Mouse (Mus musculus) spleen, adult 18-20 months (tissue): ENCODE measurements around the gene Dnajb12.
"Not testable (repeated sequence)": the region's sequence is repeated elsewhere in the genome, so short reads cannot be mapped to it uniquely, and the experiment has no call there.

Experiments used
- DNase-seq, 2 experiments: peaks; one replicate each; pipeline ENCODE4 v3.0.0; 2022; ENCODE audit warnings: mixed read lengths in 2 of 2

The Dnajb12 gene

DNA sequence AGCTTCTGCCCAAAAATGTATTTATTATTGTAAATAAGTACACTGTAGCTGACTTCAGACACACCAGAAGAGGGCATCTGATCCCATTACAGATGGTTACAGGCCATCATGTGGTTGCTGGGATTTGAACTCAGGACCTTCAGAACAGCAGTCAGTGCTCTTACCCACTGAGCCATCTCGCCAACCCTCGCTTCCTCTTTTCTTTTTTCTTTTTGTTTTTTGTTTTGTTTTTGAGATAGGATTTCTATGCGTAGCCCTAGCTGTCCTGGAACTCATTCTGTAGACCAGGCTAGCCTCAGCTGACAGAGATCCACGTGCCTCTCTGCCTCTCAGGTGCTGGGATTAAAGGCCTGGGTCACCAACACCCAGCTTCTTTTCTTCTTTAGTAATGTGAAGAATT, 6.7 kb upstream of the Dnajb12 start:
- DNase-seq: not testable (repeated sequence)

DNA sequence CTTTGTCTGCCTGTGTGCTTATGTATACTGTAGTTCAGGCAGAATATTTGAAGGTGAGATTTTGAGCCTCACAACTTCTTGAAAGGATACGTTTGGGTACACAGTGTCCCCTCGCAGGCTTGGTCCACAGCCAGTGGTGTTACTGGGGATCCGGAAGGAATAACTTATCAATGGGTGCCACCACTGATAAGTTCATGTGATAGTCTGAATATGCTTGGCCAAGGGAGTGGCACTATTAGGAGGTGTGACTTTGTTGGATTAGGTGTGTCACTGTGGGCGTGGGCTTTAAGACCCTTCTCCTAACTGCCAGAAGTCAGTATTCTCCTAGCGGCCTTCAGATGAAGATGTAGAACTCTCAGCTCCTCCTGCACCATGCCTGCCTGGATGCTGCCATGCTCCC, 6.2 kb upstream of the Dnajb12 start:
- DNase-seq: no peak

GRCm38 (mm10) chr10:59873613-59874012, 5.7 kb upstream of the Dnajb12 start:
- DNase-seq: no peak

DNA sequence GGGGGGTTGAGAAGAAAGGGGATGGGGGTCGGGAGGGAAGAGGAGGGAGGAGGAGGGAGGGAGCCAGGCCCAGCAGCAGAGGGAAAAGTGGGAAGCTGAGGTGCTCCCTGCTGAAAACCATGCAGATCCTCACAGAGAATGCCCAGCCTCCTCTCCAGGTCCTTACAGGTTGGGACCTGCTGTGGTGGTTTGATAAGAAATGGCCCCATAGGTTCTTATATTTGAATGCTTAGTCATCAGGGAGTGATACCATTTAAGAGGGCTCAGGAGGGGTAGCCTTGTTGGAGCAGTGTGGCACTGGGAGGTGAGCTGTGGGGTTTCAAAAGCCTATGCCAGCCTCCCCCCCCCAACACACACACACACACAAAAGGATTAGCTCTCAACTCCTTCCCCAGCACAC, 4.0 kb upstream of the Dnajb12 start:
- no peak for DNase-seq

DNA sequence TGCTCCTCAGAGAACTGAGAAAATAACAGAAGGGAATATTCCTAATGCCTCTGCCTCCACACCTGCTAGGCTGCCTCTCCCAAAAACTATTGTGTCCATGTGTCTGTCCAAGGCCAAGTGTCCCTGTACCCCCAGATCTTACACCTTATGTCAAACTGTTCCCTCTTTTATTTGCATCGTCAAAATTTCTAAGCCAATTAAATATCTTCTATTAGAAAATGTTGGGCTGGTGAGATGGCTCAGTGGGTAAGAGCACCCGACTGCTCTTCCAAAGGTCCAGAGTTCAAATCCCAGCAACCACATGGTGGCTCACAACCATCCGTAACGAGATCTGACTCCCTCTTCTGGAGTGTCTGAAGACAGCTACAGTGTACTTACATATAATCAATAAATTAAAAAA, 2.7 kb upstream of the Dnajb12 start:
- DNase-seq: not testable (repeated sequence)

DNA sequence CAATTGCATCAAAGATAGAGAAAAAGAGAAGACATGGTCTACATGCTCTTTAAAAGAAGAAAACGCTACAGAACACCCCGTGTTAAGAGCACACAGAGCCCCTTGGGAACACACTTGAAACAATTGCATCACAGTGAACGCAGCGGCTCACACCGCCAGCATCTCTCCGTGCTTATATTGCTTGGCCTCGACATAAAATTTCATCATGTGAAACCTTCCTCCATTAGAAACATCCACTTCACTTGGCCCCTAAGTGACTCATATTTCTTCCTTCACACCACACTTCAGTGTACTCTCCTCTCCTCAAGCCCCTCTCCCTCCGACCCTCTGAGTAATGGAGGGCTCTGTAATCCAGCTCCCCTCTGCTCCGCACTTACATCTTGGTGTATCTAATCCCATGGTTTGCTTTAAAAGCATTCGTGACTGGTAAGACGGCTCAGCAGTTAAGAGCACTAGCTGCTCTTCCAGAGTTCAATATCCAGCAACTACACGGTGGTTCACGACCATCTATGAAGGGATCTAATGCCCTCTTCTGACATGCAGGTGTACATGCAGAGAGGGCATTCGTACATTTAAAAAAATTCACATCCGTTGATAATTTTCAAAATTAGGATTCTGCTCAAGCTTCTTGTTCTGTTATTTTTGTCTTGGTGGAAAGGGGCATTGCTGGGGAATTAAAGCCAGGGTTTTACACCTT, 1.8 kb upstream of the Dnajb12 start:
- DNase-seq: no peak

- no peak for DNase-seq
These were observed 533 bp upstream of the Dnajb12 start for GRCm38 (mm10) chr10:59878823-59879222.

GRCm38 (mm10) chr10:59880029-59880386, 652 bp downstream of the Dnajb12 start:
- no peak for DNase-seq

DNA sequence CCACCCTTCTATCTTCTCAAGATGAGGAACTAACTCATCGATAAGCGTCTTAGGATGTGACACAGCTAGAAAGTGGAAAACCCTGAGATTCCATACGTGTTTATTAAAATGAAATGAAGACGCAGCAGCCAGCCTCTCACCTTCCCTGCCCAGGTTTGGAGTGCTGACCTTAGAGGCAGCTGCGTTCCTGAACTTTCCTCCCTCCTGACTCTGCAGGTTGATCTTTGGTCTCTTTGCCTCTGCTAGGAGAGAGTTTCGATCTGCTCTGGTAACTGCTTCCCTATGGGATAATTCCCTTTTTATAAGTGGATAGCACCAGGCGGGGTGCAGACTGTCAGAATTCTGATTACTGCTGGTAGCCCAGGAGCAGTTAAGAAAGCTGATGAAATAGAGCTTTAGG, 1.5 kb downstream of the Dnajb12 start:
- no peak for DNase-seq

- DNase-seq: no peak
These were observed 5.2 kb downstream of the Dnajb12 start for GRCm38 (mm10) chr10:59884327-59885173.

DNA sequence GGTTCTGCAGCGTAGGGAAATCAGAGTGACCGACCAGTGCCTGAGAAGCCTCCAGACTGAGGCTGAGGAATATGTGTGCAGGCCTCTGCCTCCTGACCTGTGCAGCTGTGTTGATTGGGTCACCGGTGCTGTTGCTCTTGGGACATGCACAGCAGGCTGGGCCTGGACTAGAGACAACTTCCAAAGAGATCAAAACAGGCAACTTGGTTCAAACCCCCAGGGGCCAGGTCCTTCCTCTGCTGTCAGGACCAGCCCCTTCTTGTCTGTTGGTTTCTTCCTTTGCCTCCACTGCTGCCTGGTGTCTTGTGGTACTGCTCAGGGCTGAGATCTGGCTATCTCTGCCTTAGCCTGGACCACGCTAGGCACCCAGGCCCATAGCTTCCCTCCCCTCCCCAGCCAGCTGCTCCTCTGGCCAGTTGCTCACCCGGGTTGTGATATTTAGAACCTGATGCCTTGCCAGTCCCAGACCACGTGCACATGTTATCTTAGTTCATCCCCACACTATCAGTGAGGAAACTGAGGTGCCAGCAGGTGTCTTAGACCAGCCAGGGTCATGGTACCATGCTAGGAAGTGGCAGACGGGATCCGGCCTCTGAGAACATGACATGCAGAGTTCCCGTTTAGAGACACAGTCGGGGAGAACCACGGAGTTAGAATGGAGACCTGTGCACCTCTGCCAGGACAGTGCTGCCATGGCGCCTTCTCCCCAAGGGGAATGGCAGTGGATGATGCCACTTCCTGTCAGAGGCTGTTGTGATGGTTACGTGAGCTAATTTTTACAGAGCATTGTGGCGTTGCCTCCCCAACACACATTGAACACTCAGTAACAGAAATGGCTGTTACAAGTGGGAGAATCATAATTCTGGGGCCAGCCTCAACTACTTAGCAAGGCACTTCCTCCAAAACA, 6.1 kb downstream of the Dnajb12 start:
- no peak for DNase-seq

- no peak for DNase-seq
These were observed 6.7 kb downstream of the Dnajb12 start for GRCm38 (mm10) chr10:59886081-59886466.

GRCm38 (mm10) chr10:59887432-59887831, 8.1 kb downstream of the Dnajb12 start:
- DNase-seq: no peak

DNA sequence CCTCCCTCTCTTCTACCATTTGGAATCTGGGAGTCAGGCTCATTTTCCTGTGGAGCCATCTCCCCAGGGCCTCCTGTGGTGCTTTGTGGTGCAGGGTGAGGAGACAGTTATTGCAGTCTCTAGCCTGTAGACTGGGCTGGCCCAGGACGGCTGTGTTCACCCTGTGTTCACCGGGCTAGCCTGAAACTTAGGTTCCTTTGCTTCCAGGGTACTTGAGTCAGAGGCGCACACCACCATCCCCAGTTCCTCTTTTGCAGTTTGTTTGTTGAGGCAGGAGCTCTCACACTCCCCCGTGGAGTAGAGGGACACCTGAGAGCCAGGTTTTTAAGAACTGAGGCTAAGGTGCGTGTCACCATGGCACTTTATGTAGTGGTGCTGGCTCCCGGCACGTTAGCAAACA, 10.0 kb downstream of the Dnajb12 start:
- no peak for DNase-seq

DNA sequence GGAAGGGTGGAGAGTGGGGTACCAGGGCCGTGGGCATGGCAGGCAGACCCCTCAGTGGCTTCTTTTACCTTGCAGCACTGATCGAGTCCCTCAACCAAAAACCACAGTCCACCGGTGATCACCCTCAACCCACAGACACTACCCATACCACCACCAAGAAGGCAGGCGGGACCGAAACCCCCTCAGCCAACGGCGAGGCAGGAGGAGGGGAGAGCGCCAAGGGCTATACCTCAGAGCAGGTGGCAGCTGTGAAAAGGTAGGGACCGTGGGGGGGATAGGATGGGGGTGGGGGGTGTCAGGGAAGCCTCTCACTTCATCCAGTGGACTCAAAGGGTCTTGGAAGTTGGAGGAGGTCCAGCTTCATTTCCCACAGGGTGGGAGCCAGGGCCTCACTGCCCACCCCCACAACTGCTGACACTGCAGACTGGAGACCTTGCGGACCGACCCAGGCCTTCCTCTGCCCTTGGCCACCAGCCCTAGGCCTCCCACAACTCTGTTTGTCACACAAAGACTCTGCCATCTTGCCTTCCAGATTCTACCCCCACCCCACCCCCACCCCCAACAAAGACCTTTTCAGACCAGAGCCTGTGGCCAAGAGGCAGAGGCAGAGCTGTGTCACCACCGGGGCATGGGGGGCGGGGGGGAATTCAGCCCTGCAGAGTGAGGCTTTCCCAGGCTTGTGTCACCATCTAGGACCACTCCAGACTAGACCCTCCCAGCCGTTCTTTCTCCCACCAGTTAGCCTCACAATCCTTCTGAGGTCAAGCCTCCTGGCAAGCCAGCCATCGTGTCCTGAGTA, 10.8 kb downstream of the Dnajb12 start:
- no peak for DNase-seq

GRCm38 (mm10) chr10:59892977-59893376, 13.6 kb downstream of the Dnajb12 start:
- peak; percentile 57 to 71 for DNase-seq

GRCm38 (mm10) chr10:59894251-59895160, 15.2 kb downstream of the Dnajb12 start:
- peak; percentile 77 to 91 for DNase-seq

- no peak for DNase-seq
These were observed 16.3 kb downstream of the Dnajb12 start for GRCm38 (mm10) chr10:59895460-59896186.

GRCm38 (mm10) chr10:59896211-59896610, 16.9 kb downstream of the Dnajb12 start:
- DNase-seq: no peak

DNA sequence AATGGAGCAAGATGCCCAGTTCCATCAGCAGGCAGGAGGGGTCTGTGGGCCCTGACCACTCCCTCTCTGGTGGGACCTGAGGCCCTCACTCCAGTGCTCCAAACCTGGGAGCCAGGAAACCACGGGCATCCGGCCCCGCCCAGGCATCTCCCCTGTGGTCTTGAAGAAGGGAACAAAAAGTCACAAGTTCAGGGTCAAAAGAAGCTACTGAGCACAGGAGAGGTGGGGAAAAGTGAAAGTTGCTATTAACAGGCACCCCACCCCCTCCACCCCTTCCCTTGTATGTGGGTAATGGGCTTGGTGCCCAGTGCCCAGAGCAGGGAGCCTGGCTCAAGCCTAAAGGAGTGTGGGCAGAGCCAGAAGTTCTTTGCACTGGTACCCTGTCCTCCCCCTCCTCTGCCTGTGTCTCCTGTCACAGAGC, 17.6 kb downstream of the Dnajb12 start:
- DNase-seq: peak; percentile 85 to 87

- no peak for DNase-seq
These were observed 18.2 kb downstream of the Dnajb12 start for GRCm38 (mm10) chr10:59897511-59897910.
